Mouse (Mus musculus) thymus, postnatal 25 days (tissue): ENCODE measurements around the gene Apba1.

Experiments
- DNase-seq: peaks from one replicate; pipeline ENCODE4 v3.0.0; 2022

Apba1 gene

GRCm38 (mm10) chr19:23984186-23984585 is 225.5 kb downstream of the Apba1 start:
- no peak for DNase-seq

GRCm38 (mm10) chr19:23987291-23987690 is 228.6 kb downstream of the Apba1 start:
- DNase-seq = no peak

- no peak for DNase-seq
These were observed 229.5 kb downstream of the Apba1 start for GRCm38 (mm10) chr19:23988166-23988565.

GRCm38 (mm10) chr19:23995766-23996399 is 237.2 kb downstream of the Apba1 start:
- DNase-seq = no peak
